Mouse (Mus musculus): ENCODE measurements around the gene Mgat2. TPM values are rescaled to one million over a fixed set of nuclear protein-coding genes. Genes with fewer than 3 reads are reported as not detected.

Mgat2 gene
- total and polyA plus RNA-seq, 2 experiments from 2014 or later, result 50.5 to 66.6 TPM

GRCm38 (mm10) chr12:69210056-69210979, 26.4 kb downstream of the Mgat2 start:
- H3K9ac ChIP-seq, result no peak overlapping the region
- DNase-seq (no peak), ATAC-seq (no peak)
- H3K4me2 ChIP-seq (ENCODE audit: low read depth), result no peak overlapping the region
- no peak overlapping the region for H3K27ac ChIP-seq (ENCODE audit: low read depth, low read length)
- H3K27me3 ChIP-seq (ENCODE audit: insufficient read depth, low read length), result no peaks in the 10 kb centered on the region
- no peaks in the 10 kb centered on the region for H3K36me3 ChIP-seq (ENCODE audit: insufficient read depth)
- H3K4me3 ChIP-seq (ENCODE audit: low read depth, low read length), result no peak overlapping the region
- H3K4me1 ChIP-seq (ENCODE audit: insufficient read depth), result no peaks in the 10 kb centered on the region
- 82% methylated on average over 18 of the region's 18 CpGs for WGBS
- no peak for TF ChIP-seq CTCF (IDR thresholded peaks at IDR 0.05; ENCODE audit: low read depth)
- H3K9me3 ChIP-seq (ENCODE audit: low read length), result no peaks in the 10 kb centered on the region

- TF ChIP-seq CTCF (IDR thresholded peaks at IDR 0.05; ENCODE audit: low read depth), result peak; percentile 62
- Histone ChIP-seq H3K9me3 (ENCODE audit: low read length) (no peaks in the 10 kb centered on the region), H3K4me2 (ENCODE audit: low read depth) (no peak overlapping the region), H3K27ac (ENCODE audit: low read depth, low read length) (no peak overlapping the region), H3K9ac (no peak overlapping the region), H3K4me1 (ENCODE audit: insufficient read depth) (no peaks in the 10 kb centered on the region), H3K36me3 (ENCODE audit: insufficient read depth) (no peaks in the 10 kb centered on the region), H3K4me3 (ENCODE audit: low read depth, low read length) (no peak overlapping the region), H3K27me3 (ENCODE audit: insufficient read depth, low read length) (no peaks in the 10 kb centered on the region)
- DNase-seq, result peak; percentile 27
- 73% methylated on average over 5 of the region's 5 CpGs for WGBS
- ATAC-seq, result peak; percentile 40; the same call in 1 of the 2 replicates
Observed at GRCm38 (mm10) chr12:69211057-69211456, 27.1 kb downstream of the Mgat2 start.

GRCm38 (mm10) chr12:69213186-69213777, 29.3 kb downstream of the Mgat2 start:
- no peak overlapping the region for H3K4me3 ChIP-seq (ENCODE audit: low read depth, low read length)
- ATAC-seq, result no peak
- WGBS, result 96% methylated on average over 13 of the region's 13 CpGs

GRCm38 (mm10) chr12:69214393-69214792, 30.4 kb downstream of the Mgat2 start:
- Histone ChIP-seq H3K9ac (no peak overlapping the region), H3K4me1 (ENCODE audit: insufficient read depth) (no peaks in the 10 kb centered on the region), H3K36me3 (ENCODE audit: insufficient read depth) (no peaks in the 10 kb centered on the region), H3K27me3 (ENCODE audit: insufficient read depth, low read length) (no peaks in the 10 kb centered on the region), H3K4me2 (ENCODE audit: low read depth) (no peak overlapping the region), H3K4me3 (ENCODE audit: low read depth, low read length) (no peak overlapping the region), H3K27ac (ENCODE audit: low read depth, low read length) (no peak overlapping the region), H3K9me3 (ENCODE audit: low read length) (no peaks in the 10 kb centered on the region)
- 91% methylated on average over 7 of the region's 7 CpGs for WGBS
- ATAC-seq (no peak), DNase-seq (no peak)
- no peak for TF ChIP-seq CTCF (IDR thresholded peaks at IDR 0.05; ENCODE audit: low read depth)

More at GRCm38 (mm10) chr12:69213186-69213777, 29.3 kb downstream of the Mgat2 start:
- no peaks in the 10 kb centered on the region for H3K27me3 ChIP-seq (ENCODE audit: insufficient read depth, low read length)
- H3K9me3 ChIP-seq (ENCODE audit: low read length), result no peaks in the 10 kb centered on the region
- no peak overlapping the region for H3K9ac ChIP-seq
- no peak overlapping the region for H3K4me2 ChIP-seq (ENCODE audit: low read depth)
- H3K36me3 ChIP-seq (ENCODE audit: insufficient read depth), result no peaks in the 10 kb centered on the region
- H3K27ac ChIP-seq (ENCODE audit: low read depth, low read length), result no peak overlapping the region
- H3K4me1 ChIP-seq (ENCODE audit: insufficient read depth), result no peaks in the 10 kb centered on the region
- DNase-seq, result no peak
- no peak for TF ChIP-seq CTCF (IDR thresholded peaks at IDR 0.05; ENCODE audit: low read depth)

- Histone ChIP-seq H3K4me3 (ENCODE audit: low read depth, low read length) (no peak overlapping the region), H3K9me3 (ENCODE audit: low read length) (no peaks in the 10 kb centered on the region), H3K4me2 (ENCODE audit: low read depth) (no peak overlapping the region), H3K9ac (no peak overlapping the region), H3K27me3 (ENCODE audit: insufficient read depth, low read length) (no peaks in the 10 kb centered on the region), H3K36me3 (ENCODE audit: insufficient read depth) (no peaks in the 10 kb centered on the region), H3K27ac (ENCODE audit: low read depth, low read length) (no peak overlapping the region; the same call in 1 of the 2 replicates), H3K4me1 (ENCODE audit: insufficient read depth) (no peaks in the 10 kb centered on the region)
- ATAC-seq, result no peak; the same call in none of the 2 replicates
- WGBS, result 56% methylated on average over 3 of the region's 3 CpGs
- TF ChIP-seq CTCF (IDR thresholded peaks at IDR 0.05; ENCODE audit: low read depth), result no peak
- peak; percentile 49 for DNase-seq
Observed at GRCm38 (mm10) chr12:69215000-69215785, 31.2 kb downstream of the Mgat2 start.

GRCm38 (mm10) chr12:69216587-69216986, 32.6 kb downstream of the Mgat2 start:
- WGBS, result 85% methylated on average over 7 of the region's 7 CpGs
- Histone ChIP-seq H3K4me3 (ENCODE audit: low read depth, low read length) (no peak overlapping the region), H3K9me3 (ENCODE audit: low read length) (no peaks in the 10 kb centered on the region), H3K27me3 (ENCODE audit: insufficient read depth, low read length) (no peaks in the 10 kb centered on the region), H3K36me3 (ENCODE audit: insufficient read depth) (no peaks in the 10 kb centered on the region), H3K4me1 (ENCODE audit: insufficient read depth) (no peaks in the 10 kb centered on the region), H3K4me2 (ENCODE audit: low read depth) (no peak overlapping the region), H3K9ac (no peak overlapping the region), H3K27ac (ENCODE audit: low read depth, low read length) (no peak overlapping the region)
- ATAC-seq (no peak), DNase-seq (no peak)
- no peak for TF ChIP-seq CTCF (IDR thresholded peaks at IDR 0.05; ENCODE audit: low read depth)
